Mouse (Mus musculus) lung, embryonic 16.5 days (tissue): ENCODE results near the gene Rrp1b. TPM values are rescaled to one million over a fixed set of nuclear protein-coding genes. Genes with fewer than 3 reads are reported as not detected.
"Not testable (repeated sequence)": the region's sequence is repeated elsewhere in the genome, so short reads cannot be mapped to it uniquely, and the experiment has no call there.

Source experiments
- ATAC-seq: fragments of 200-750 bp; cut with Nextera tagmentation; 2 replicates; pipeline ENCODE4 v1.8.0; 2017; ENCODE audit warnings: low read depth, mild to moderate bottlenecking, moderate library complexity
- H3K27ac ChIP-seq: fragments of 300-500 bp; sonication (generic); 2 replicates; pipeline ENCODE4 v1.5.1; 2014; ENCODE audit warnings: mild to moderate bottlenecking, control low read depth, low read length
- H3K27me3 ChIP-seq: fragments of 300-500 bp; sonication (generic); 2 replicates; pipeline ENCODE4 v1.6.1; 2014; ENCODE audit warnings: low read depth, low read length, mixed read lengths; ENCODE audit not compliant: control insufficient read depth, insufficient read depth
- H3K36me3 ChIP-seq: fragments of 300-500 bp; sonication (generic); 2 replicates; pipeline ENCODE4 v1.6.1; 2014; ENCODE audit warnings: low read length; ENCODE audit not compliant: control insufficient read depth, insufficient read depth
- H3K4me1 ChIP-seq: fragments of 300-500 bp; sonication (generic); replicated peaks from 2 replicates; pipeline ENCODE4 v1.6.1; 2014; ENCODE audit warnings: low read length, mixed read lengths; ENCODE audit not compliant: control insufficient read depth, insufficient read depth
- H3K4me2 ChIP-seq: fragments of 300-500 bp; sonication (generic); 2 replicates; pipeline ENCODE4 v1.6.1; 2014; ENCODE audit warnings: low read depth, low read length, control low read depth
- H3K4me3 ChIP-seq: fragments of 300-500 bp; sonication (generic); 2 replicates; pipeline ENCODE4 v1.5.1; 2014; ENCODE audit warnings: mild to moderate bottlenecking, low read length, control low read depth
- H3K9ac ChIP-seq: fragments of 300-500 bp; sonication (generic); 2 replicates; pipeline ENCODE4 v1.6.1; 2014; ENCODE audit warnings: low read length, control low read depth
- H3K9me3 ChIP-seq: fragments of 300-500 bp; sonication (generic); 2 replicates; pipeline ENCODE4 v1.6.1; 2016; ENCODE audit warnings: low read length; ENCODE audit not compliant: control insufficient read depth
- WGBS: fragments of 180-500 bp; shearing (Covaris S2); extraction: QIAGEN DNeasy Blood & Tissue Kit; methylation state at CpG from one replicate; pipeline ENCODE4 v1.1.7; 2014; 5-methylcytosine and 5-hydroxymethylcytosine counted together
- polyA plus RNA-seq: library from polyadenylated mRNA; unstranded; fragments of >200 nt; fragmentation: Nextera tagmentation; extraction: Ambion mirVana; gene quantifications from 2 replicates; pipeline ENCODE4 v1.2.1, GENCODE M21; 2015

The Rrp1b gene
- polyA plus RNA-seq, 1 experiment from 2014 or later = 58.5 TPM

DNA sequence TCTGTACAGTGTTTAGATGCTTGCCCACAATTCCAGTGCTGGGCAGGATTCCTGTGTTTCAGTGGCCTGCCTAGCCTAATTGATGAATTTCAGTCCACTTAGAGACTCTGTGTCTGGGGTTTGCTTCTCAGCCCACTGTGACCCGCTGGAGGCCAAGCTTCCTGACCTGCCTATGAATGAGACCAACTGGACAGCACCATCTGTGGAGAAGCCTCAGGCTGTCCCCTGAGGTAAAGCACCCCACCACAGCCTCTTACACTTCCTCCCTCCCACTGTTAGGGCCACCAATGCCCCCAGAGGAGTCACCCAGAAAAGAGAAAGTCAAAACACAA, 55.1 kb downstream of the Rrp1b start:
- H3K9ac ChIP-seq = peak overlapping the region; percentile 65
- peaks cover 4% of the 10 kb centered on the region; the same call in 1 of the 2 replicates for H3K4me1 ChIP-seq
- 7% methylated on average over 1 of the region's 1 CpGs for WGBS
- peak overlapping the region; percentile 68 for H3K4me2 ChIP-seq
- no peaks in the 10 kb centered on the region for H3K27me3 ChIP-seq
- H3K27ac ChIP-seq = peak overlapping the region; percentile 67
- no peak; the same call in 1 of the 2 replicates for ATAC-seq
- H3K9me3 ChIP-seq = no peaks in the 10 kb centered on the region
- H3K4me3 ChIP-seq = peak overlapping the region; percentile 50
- H3K36me3 ChIP-seq = no peaks in the 10 kb centered on the region

DNA sequence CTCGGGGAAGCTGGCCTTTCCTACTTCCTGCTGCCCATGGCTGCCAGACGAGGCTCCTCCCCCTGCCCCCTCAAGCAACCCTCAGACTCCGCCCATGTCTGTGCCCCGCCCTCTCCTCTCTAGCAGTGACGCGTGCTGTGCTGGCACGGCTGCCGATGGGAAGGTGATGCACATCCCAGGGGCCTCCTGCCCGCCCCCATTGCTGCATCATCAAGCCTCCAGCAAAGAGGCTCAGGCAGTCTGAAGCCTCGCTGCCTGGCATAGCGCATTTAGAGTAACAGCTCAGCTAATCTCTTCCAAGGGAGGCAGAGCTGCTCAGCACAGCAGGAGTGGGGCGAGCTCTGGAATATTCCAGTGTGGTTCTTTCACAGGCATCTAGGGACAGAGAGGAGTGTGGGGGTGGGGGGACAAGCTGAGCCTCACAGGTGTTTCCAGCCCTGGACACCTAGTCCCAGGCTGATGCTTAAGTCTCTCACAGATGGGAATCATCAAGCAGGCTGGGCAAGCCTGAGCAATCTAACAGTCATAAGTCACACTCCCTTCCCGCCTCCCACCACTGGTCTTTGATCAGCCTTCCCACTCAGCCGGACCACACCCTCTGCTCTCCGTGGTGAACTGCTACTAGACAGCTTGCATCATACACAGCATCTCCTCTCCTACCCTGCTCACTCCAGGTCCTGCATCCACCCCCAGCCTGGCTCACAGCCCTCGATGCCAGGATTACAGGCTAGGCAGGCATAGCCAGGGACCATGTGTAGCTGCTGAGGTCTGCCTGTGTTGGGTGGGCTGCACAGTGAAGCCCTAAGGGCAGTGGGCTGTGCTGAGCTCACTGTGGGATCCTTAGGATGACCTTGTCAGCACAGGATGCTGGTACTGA, 55.7 kb downstream of the Rrp1b start:
- H3K27me3 ChIP-seq, H3K9me3 ChIP-seq, H3K4me1 ChIP-seq, H3K36me3 ChIP-seq: not testable (repeated sequence)
- H3K4me3 ChIP-seq = peak overlapping the region; percentile 50
- H3K9ac ChIP-seq = peak overlapping the region; percentile 65
- ATAC-seq = peak; percentile 96
- peak overlapping the region; percentile 68 for H3K4me2 ChIP-seq
- 5% methylated on average over 13 of the region's 16 CpGs for WGBS
- H3K27ac ChIP-seq = peak overlapping the region; percentile 67

DNA sequence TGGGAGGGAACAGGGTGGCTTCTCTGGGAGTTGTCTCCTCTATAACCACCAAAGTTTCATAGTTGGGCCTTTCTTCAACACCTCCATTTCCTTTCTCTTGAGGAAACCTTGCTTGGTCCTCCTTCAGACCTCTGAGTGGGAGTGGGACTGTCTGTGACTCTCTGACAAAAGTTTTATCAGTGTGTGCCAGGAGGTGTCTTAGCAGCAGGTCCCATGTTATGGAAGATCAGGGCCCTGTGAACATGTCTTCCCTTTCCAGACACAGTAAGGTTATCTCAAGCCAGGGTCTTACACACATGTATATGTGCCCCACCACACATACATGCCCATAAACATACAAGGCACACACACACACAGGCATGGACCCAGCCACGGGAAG, 56.3 kb downstream of the Rrp1b start:
- Histone ChIP-seq H3K4me1 (peaks cover 4% of the 10 kb centered on the region; the same call in 1 of the 2 replicates), H3K9ac (no peak overlapping the region), H3K36me3 (no peaks in the 10 kb centered on the region), H3K27ac (no peak overlapping the region), H3K27me3 (no peaks in the 10 kb centered on the region), H3K4me3 (no peak overlapping the region), H3K4me2 (no peak overlapping the region), H3K9me3 (no peaks in the 10 kb centered on the region)
- 86% methylated on average over 1 of the region's 1 CpGs for WGBS
- ATAC-seq = no peak

DNA sequence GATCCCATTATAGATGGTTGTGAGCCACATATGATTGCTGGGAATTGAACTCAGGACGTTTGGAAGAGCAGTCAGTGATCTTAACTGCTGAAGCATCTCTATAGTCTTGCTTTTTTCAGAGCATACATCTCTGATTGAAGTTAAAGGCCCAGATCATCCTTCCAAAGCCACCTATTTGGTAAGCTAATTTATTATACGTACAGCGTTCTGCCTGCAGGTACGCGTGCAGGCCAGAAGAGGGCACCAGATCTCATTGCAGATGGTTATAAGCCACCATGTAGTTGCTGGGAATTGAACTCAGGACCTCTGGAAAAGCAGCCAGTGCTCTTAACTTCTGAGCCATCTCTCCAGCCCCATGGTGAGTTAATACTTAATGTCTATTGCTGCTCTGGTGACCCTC, 57.0 kb downstream of the Rrp1b start:
- WGBS = 77% methylated on average over 5 of the region's 5 CpGs
- no peak for ATAC-seq
- peaks cover 4% of the 10 kb centered on the region; the same call in 1 of the 2 replicates for H3K4me1 ChIP-seq
- H3K4me2 ChIP-seq = no peak overlapping the region
- no peaks in the 10 kb centered on the region; the same call in 1 of the 2 replicates for H3K27me3 ChIP-seq
- H3K36me3 ChIP-seq = no peaks in the 10 kb centered on the region
- H3K4me3 ChIP-seq = no peak overlapping the region
- H3K9me3 ChIP-seq = no peaks in the 10 kb centered on the region
- no peak overlapping the region for H3K9ac ChIP-seq
- H3K27ac ChIP-seq = no peak overlapping the region

DNA sequence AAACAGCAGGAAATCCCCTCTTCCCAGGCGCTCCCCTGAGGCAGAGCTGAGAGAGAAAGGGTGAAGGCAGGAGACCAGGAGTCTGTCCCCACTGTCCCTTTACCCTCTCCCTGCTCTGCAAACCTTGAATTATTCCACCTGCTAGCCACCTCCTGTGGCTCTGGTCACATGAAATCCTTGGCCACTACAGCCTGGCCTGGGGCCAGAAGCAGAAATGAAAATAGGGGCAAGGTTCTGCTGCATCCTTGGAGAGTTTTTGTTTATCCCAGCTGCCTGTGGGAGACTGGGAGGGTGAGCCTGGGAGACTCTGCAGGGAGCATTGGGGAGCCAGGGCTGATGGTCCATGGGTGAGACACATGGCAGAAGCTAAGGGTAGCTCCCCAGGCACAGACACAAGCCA, 61.8 kb downstream of the Rrp1b start:
- Histone ChIP-seq H3K9ac (no peak overlapping the region), H3K4me1 (peaks cover 9% of the 10 kb centered on the region; the same call in 1 of the 2 replicates), H3K27ac (no peak overlapping the region), H3K9me3 (no peaks in the 10 kb centered on the region), H3K4me2 (no peak overlapping the region), H3K36me3 (no peaks in the 10 kb centered on the region), H3K4me3 (no peak overlapping the region), H3K27me3 (no peaks in the 10 kb centered on the region; the same call in 1 of the 2 replicates)
- 63% methylated on average over 1 of the region's 1 CpGs for WGBS
- no peak for ATAC-seq

DNA sequence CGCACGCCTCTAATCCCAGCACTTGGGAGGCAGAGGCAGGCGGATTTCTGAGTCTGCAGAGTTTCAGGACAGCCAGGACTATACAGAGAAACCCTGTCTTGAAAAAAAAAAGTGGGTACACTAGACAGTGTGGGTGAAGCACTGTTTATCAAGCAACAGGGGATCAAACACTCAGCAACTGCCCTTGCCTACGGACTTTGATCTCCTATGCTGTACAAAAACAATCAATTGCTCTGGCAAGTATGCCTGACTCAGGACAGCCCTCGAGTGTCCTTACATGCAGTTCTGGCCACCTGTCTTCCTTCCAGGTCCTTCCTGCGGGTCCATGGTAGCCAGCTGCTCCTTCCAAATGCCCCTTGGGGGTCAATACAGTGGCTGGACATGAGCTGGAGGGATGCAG, 63.0 kb downstream of the Rrp1b start:
- H3K27me3 ChIP-seq, H3K36me3 ChIP-seq, H3K4me3 ChIP-seq, H3K9ac ChIP-seq, ATAC-seq, H3K4me2 ChIP-seq, H3K9me3 ChIP-seq, H3K4me1 ChIP-seq, H3K27ac ChIP-seq: not testable (repeated sequence)
- 77% methylated on average over 5 of the region's 6 CpGs for WGBS

DNA sequence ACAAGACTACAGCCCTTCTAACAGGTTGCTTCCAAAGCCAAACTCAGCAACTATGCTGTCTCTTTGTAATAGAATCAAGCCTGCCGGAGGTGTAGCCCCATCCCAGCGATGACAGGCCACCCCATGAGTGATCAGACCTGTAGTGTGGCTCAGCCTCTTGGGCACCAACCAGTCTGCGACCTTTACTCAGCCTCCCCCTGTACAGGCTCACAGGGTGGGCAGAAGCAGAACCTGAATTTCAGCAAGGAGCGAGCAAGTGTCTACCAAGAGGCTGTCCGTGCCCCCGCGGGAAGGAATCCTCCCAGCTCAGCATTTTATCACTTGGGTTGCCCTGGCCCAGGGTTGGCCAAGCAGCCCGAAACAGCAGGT, 63.7 kb downstream of the Rrp1b start:
- H3K27ac ChIP-seq = no peak overlapping the region
- H3K27me3 ChIP-seq = no peaks in the 10 kb centered on the region; the same call in 1 of the 2 replicates
- H3K4me3 ChIP-seq = peak overlapping the region; percentile 52
- 33% methylated on average over 8 of the region's 8 CpGs for WGBS
- no peaks in the 10 kb centered on the region for H3K9me3 ChIP-seq
- H3K9ac ChIP-seq = no peak overlapping the region
- H3K4me1 ChIP-seq = peaks cover 9% of the 10 kb centered on the region; the same call in 1 of the 2 replicates
- no peaks in the 10 kb centered on the region for H3K36me3 ChIP-seq
- peak overlapping the region; percentile 93 for H3K4me2 ChIP-seq
- 0 out of 2 replicates have a peak, but pooled peaks have one; percentile 7 for ATAC-seq

DNA sequence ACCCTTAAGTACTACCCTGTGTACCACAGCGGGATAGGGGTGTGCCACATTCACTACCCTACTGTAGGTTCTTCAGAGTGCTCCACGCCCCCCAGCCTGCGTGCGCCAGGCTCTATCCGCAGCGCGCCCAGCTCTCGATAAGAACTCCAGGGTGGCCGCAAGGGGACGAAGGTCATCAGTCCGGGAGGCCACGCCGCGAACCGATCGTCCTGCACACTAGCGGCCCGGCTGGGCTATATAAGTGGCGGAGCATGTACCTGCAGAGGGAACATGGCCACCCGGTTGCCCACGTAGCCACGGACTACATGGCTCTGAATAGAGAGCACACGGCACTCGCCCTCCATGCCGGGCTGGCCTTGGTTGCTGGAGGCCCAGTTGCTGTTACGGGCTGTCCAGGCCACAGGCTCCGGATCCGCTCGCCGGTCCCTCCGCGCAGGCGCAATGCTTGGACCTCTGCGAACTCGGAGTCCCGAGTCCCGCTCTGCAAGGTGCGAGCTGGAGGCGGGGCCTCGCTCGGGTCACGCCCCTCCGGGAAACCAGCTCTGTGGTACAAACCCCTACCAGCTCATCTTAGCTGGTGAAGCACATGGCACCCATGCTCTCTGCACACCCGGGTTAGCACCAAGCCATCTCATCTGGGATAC, 64.2 kb downstream of the Rrp1b start:
- Histone ChIP-seq H3K4me1 (peaks cover 9% of the 10 kb centered on the region; the same call in 1 of the 2 replicates), H3K9me3 (no peaks in the 10 kb centered on the region), H3K36me3 (no peaks in the 10 kb centered on the region), H3K4me3 (peak overlapping the region; percentile 52), H3K27me3 (no peaks in the 10 kb centered on the region; the same call in none of the 2 replicates), H3K9ac (peak overlapping the region; percentile 59), H3K4me2 (peak overlapping the region; percentile 93), H3K27ac (no peak overlapping the region)
- WGBS = under 1% methylated on average over 44 of the region's 44 CpGs
- ATAC-seq = peak; percentile 80

DNA sequence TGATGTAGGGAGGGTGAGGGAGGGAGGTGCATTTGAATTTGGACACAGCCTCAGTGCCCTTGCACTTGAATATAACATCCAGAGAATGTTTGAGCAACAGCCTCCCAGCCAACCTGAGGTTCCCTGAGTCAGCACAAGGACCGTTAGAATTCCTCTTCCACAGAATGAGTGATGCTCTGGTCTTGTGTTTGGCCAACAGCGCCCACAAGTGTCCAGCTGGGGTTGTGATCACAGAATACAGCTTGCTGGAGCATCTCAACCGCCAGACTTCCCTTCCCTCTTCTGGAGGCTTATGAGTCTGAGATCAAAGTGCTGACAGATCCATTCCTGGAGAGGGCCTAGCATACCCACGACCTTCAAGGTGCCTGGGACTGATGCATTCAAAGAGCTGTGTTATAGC, 67.2 kb downstream of the Rrp1b start:
- Histone ChIP-seq H3K27ac (no peak overlapping the region), H3K27me3 (no peaks in the 10 kb centered on the region; the same call in none of the 2 replicates), H3K36me3 (no peaks in the 10 kb centered on the region), H3K4me3 (no peak overlapping the region), H3K9ac (no peak overlapping the region), H3K4me2 (no peak overlapping the region), H3K4me1 (peaks cover 9% of the 10 kb centered on the region; the same call in 1 of the 2 replicates), H3K9me3 (no peaks in the 10 kb centered on the region)
- no peak for ATAC-seq
- 17% methylated on average over 4 of the region's 4 CpGs for WGBS
